Mouse (Mus musculus): ENCODE results near the gene Dlx5. TPM values are rescaled to one million over a fixed set of nuclear protein-coding genes. Genes with fewer than 3 reads are reported as not detected.

Dlx5 gene
- polyA plus RNA-seq (2012; rRNA removed), result 0.28 and 0.74 TPM in 2 replicates

DNA sequence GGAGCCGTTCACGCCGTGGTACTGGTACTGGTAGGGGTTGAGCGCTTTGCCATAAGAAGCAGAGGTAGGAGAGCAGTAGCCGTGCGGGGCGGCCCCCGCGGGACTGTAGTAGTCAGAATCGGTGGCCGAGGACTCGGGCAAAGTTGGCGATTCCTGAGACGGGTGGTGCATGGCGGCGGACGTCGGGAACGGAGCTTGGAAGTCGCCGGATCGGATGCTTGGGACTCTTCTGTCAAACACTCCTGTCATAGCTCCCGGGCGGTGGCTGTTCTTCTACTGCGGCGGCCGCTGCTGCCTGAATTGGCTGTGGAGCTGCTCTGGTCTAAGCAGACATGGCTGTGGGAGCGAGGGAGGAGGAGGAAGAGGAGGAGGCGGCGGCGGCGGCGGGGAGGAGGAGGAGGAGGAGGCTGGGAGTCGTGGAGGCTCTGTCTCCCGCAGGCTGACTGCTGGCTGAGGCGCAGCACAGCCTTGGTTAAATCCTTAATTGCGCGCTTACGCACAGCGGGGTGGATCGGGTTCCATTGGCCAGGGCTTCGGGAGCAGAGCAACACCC lies at the start of gene Dlx5:
Gene Dlx5, minus strand, starts transcription at position 448 of the 553 bp plus-strand sequence.

DNA sequence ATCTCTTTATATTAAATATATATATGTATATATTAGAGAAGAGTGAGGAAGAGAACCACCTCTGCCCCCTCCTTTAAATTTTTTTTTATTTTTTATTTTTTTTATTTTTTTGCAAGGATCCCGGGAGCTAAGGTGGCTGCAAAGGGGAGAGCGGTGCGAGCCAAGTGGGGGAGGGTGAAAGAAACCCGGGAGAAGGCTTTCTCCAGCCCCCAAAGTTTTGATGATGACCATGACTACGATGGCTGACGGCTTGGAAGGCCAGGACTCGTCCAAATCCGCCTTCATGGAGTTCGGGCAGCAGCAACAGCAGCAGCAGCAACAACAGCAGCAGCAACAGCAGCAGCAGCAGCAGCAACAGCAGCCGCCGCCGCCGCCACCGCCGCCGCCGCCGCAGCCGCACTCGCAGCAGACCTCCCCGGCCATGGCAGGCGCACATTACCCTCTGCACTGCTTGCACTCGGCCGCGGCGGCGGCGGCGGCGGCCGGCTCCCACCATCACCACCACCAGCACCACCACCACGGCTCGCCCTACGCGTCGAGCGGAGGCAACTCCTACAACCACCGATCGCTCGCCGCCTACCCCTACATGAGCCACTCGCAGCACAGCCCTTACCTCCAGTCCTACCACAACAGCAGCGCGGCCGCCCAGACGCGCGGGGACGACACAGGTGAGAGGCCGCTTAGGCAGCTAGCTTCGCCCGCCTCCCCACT lies 18.6 kb downstream of the Dlx5 start, which contains the start of gene Dlx6:
Gene Dlx6, plus strand, starts transcription at position 175 of the 711 bp plus-strand sequence.

Other genes with a start within 250 kb of the Dlx5 start
- gene Dlx6, start 18.8 kb downstream of the Dlx5 start, polyA plus RNA-seq (2012; rRNA removed), result not detected in 2 replicates
- 0.08 and 0.10 TPM in 2 replicates for gene Sdhaf3, start 73.9 kb upstream of the Dlx5 start, polyA plus RNA-seq (2012; rRNA removed)